In the genomic region with DNA sequence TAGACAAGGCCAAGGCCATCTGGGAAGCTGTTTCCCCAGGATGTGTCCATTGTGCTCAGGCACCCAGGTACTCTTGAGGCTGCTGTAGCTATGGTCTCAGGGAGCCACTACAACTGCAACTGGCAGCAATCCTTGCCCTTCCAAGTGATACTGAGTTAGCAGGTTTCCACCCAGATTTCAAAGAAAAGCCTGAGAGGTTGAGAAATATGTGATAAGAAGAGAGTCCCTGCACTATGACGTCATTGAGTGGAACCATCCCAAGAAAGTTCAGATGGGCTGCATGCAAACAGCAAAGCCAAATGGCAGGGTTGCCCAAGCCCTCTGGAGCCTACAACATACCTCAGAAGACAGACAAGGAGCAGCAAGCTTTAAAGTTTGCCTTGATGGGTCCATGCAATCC, we compare ENCODE assay signal across 15 mouse cellular contexts. TPM values are rescaled to one million over a fixed set of nuclear protein-coding genes. Genes with fewer than 3 reads are reported as not detected.
DNase-seq lines count a peak whose midpoint lies in the region; ATAC-seq and TF ChIP-seq lines count a peak whose summit lies in the region.
"Had no signal": no experiment of that assay in that cellular context is flagged by ENCODE, and none has a peak within 500 bp of the region (broad histone marks: within the 10 kb centered on the region; RNA-seq: fewer than 3 reads in every experiment).

No protein-coding gene starts in this region.

- TF ChIP-seq POLR2A in lung, adult 2 months (IDR thresholded peaks at IDR 0.05; ENCODE audit: borderline replicate concordance, extremely low read depth, low read depth, low read length), result no peak

- peak; percentile 53 to 91 for DNase-seq in adrenal gland, adult (ENCODE audit: inconsistent age in 2 of 2, low spot score in 1 of 2)
- no peak for DNase-seq in adrenal gland, adult 8-10 months
- peak; percentile 29 for DNase-seq in lung, postnatal 10 days
- no peak for DNase-seq in lung, adult 2 months
- peak; percentile 53 for DNase-seq in yolk sac, embryonic 10.5 days (ENCODE audit: low spot score)
- no peak for DNase-seq in spleen, postnatal 36 days (ENCODE audit: low spot score in 2 of 2)
- DNase-seq in left cerebral cortex, postnatal 25 days (ENCODE audit: low spot score in 2 of 2), result no peak
- DNase-seq: cerebellum, postnatal 14 days; heart, postnatal 36 days; kidney, postnatal 10 days; thymus, adult 2 months had no signal

- H3K27me3 ChIP-seq in intestine, embryonic 16.5 days (replicated peaks; ENCODE audit: control insufficient read depth, insufficient read depth, low read length), result no peaks in the 10 kb centered on the region
- H3K27me3 ChIP-seq: forebrain, embryonic 12.5 days; limb, embryonic 15.5 days had no signal

- H3K4me2 ChIP-seq in intestine, embryonic 16.5 days (ENCODE audit: low read depth, low read length), result no peak overlapping the region
- H3K4me2 ChIP-seq: forebrain, embryonic 12.5 days; limb, embryonic 15.5 days had no signal

- intact Hi-C loops in left cerebral cortex, postnatal 25 days (cut with DNase I), result loop anchor here (5.0 kb wide), 1 partner anchor 89 kb away; no protein-coding TSS in a partner anchor

- TF ChIP-seq CTCF in lung, adult 2 months (IDR thresholded peaks at IDR 0.05; ENCODE audit: insufficient read depth, low read length), result no peak

- no peak for ATAC-seq in intestine, embryonic 16.5 days

- no peaks in the 10 kb centered on the region; the same call in 1 of the 2 replicates for H3K4me1 ChIP-seq in lung, adult 2 months (ENCODE audit: control insufficient read depth, insufficient read depth, low read length)
- peaks cover 21% of the 10 kb centered on the region for H3K4me1 ChIP-seq in intestine, embryonic 16.5 days (ENCODE audit: control insufficient read depth, insufficient read depth, low read length)

- no peaks in the 10 kb centered on the region for H3K9me3 ChIP-seq in intestine, embryonic 16.5 days (ENCODE audit: control insufficient read depth, low read length)
- H3K9me3 ChIP-seq: limb, embryonic 15.5 days had no signal

- no peak overlapping the region for H3K4me3 ChIP-seq in lung, adult 2 months (replicated peaks; ENCODE audit: extremely low read depth, low read depth, low read length)
- H3K4me3 ChIP-seq in intestine, embryonic 16.5 days (ENCODE audit: low read length), result no peak overlapping the region
- H3K4me3 ChIP-seq: embryonic facial prominence, embryonic 10.5 days; forebrain, embryonic 12.5 days; limb, embryonic 15.5 days had no signal

- H3K27ac ChIP-seq in intestine, embryonic 16.5 days (ENCODE audit: low read length), result peak overlapping the region; percentile 66
- H3K27ac ChIP-seq: embryonic facial prominence, embryonic 10.5 days; forebrain, embryonic 12.5 days; limb, embryonic 15.5 days had no signal

- no peak overlapping the region for H3K9ac ChIP-seq in intestine, embryonic 16.5 days (ENCODE audit: low read depth, low read length)
- H3K9ac ChIP-seq: forebrain, embryonic 12.5 days; limb, embryonic 15.5 days had no signal

- 39% methylated on average over 1 of the region's 1 CpGs for WGBS in lung, adult 2 months
- WGBS in intestine, embryonic 16.5 days, result 52% methylated on average over 1 of the region's 1 CpGs

- H3K36me3 ChIP-seq in intestine, embryonic 16.5 days (ENCODE audit: control insufficient read depth, insufficient read depth, low read length), result peaks cover 3% of the 10 kb centered on the region; the same call in 1 of the 2 replicates

RNA-seq across cellular contexts. Expression of a gene that starts 4.4 kb away (rescaled TPM):
- total RNA-seq in adrenal gland, adult 8-10 months (2022), result 10 to 100 TPM; 64.5 to 98.4 (median 79.4) TPM
- polyA plus RNA-seq in lung, adult 2 months (2012; rRNA removed), result 14.4 and 23.3 TPM in 2 replicates
- polyA plus RNA-seq in intestine, embryonic 16.5 days (2015; fragmentation: Nextera tagmentation; extraction: Ambion mirVana), result 14.0 and 14.2 TPM in 2 replicates
- total RNA-seq in left cerebral cortex, postnatal 25 days (2021), result 10 to 100 TPM; 91.8 to 97.9 TPM

RNA-seq across cellular contexts. Expression of a gene that starts 57.0 kb away (rescaled TPM):
- 10 to 100 TPM; 21.6 to 34.1 (median 27.6) TPM for total RNA-seq in adrenal gland, adult 8-10 months (2022)
- 25.7 and 33.4 TPM in 2 replicates for polyA plus RNA-seq in lung, adult 2 months (2012; rRNA removed)
- 16.5 and 19.7 TPM in 2 replicates for polyA plus RNA-seq in intestine, embryonic 16.5 days (2015; fragmentation: Nextera tagmentation; extraction: Ambion mirVana)
- 10 to 100 TPM; 16.0 to 21.3 TPM for total RNA-seq in left cerebral cortex, postnatal 25 days (2021)

Comparison
In these comparisons a context has a peak if more than half of its experiments do, and no peak if none do; other contexts are left out.
1. DNase-seq: peak in adrenal gland, adult (2 of 2), lung, postnatal 10 days (single experiment) and yolk sac, embryonic 10.5 days (single experiment); none in adrenal gland, adult 8-10 months (single experiment), lung, adult 2 months (single experiment), spleen, postnatal 36 days (0 of 2) and left cerebral cortex, postnatal 25 days (0 of 2).